Mouse (Mus musculus): ENCODE data around the gene Lrrc8b. TPM values are rescaled to one million over a fixed set of nuclear protein-coding genes. Genes with fewer than 3 reads are reported as not detected.
A peak's percentile ranks its signal among the peaks of the same experiment; 100 is the strongest.

Lrrc8b gene
- polyA plus RNA-seq, 1 experiment from 2014 or later = 9.4 TPM

- H3K9ac ChIP-seq (replicated peaks; ENCODE audit: low read depth, low read length) = no peak overlapping the region
- no peaks in the 10 kb centered on the region for H3K36me3 ChIP-seq (ENCODE audit: control insufficient read depth, insufficient read depth, low read length)
- H3K4me3 ChIP-seq (ENCODE audit: low read depth, low read length) = no peak overlapping the region
- H3K9me3 ChIP-seq (ENCODE audit: control insufficient read depth, low read depth, low read length) = no peaks in the 10 kb centered on the region
- WGBS = 49% methylated on average over 10 of the region's 10 CpGs
- 0 out of 2 replicates have a peak, but pooled peaks cover 4% of the 10 kb centered on the region for H3K4me1 ChIP-seq (ENCODE audit: control insufficient read depth, insufficient read depth, low read length)
- no peaks in the 10 kb centered on the region for H3K27me3 ChIP-seq (ENCODE audit: control insufficient read depth, insufficient read depth, low read length)
- peak; percentile 2; the same call in 1 of the 2 replicates for ATAC-seq (ENCODE audit: insufficient number of reproducible peaks, insufficient read depth, low FRiP score, low read depth)
- H3K4me2 ChIP-seq (replicated peaks; ENCODE audit: low read depth, low read length) = no peak overlapping the region; the same call in 1 of the 2 replicates
- H3K27ac ChIP-seq (ENCODE audit: low read length) = no peak overlapping the region
These were observed 78.8 kb downstream of the Lrrc8b start for GRCm38 (mm10) chr5:105494246-105494917.

GRCm38 (mm10) chr5:105494918-105495901, 79.6 kb downstream of the Lrrc8b start:
- Histone ChIP-seq H3K4me2 (replicated peaks; ENCODE audit: low read depth, low read length) (peak overlapping the region; percentile 55), H3K36me3 (ENCODE audit: control insufficient read depth, insufficient read depth, low read length) (no peaks in the 10 kb centered on the region), H3K27me3 (ENCODE audit: control insufficient read depth, insufficient read depth, low read length) (no peaks in the 10 kb centered on the region), H3K4me3 (ENCODE audit: low read depth, low read length) (peak overlapping the region; percentile 24), H3K4me1 (ENCODE audit: control insufficient read depth, insufficient read depth, low read length) (0 out of 2 replicates have a peak, but pooled peaks cover 4% of the 10 kb centered on the region), H3K9me3 (ENCODE audit: control insufficient read depth, low read depth, low read length) (no peaks in the 10 kb centered on the region), H3K9ac (replicated peaks; ENCODE audit: low read depth, low read length) (no peak overlapping the region), H3K27ac (ENCODE audit: low read length) (no peak overlapping the region)
- peak; percentile 84 for ATAC-seq (ENCODE audit: insufficient number of reproducible peaks, insufficient read depth, low FRiP score, low read depth)
- 8% methylated on average over 23 of the region's 24 CpGs for WGBS

GRCm38 (mm10) chr5:105496133-105496532, 80.6 kb downstream of the Lrrc8b start:
- Histone ChIP-seq H3K27me3 (ENCODE audit: control insufficient read depth, insufficient read depth, low read length) (no peaks in the 10 kb centered on the region), H3K4me2 (replicated peaks; ENCODE audit: low read depth, low read length) (no peak overlapping the region), H3K9ac (replicated peaks; ENCODE audit: low read depth, low read length) (no peak overlapping the region), H3K4me1 (ENCODE audit: control insufficient read depth, insufficient read depth, low read length) (0 out of 2 replicates have a peak, but pooled peaks cover 4% of the 10 kb centered on the region), H3K36me3 (ENCODE audit: control insufficient read depth, insufficient read depth, low read length) (no peaks in the 10 kb centered on the region), H3K27ac (ENCODE audit: low read length) (no peak overlapping the region), H3K4me3 (ENCODE audit: low read depth, low read length) (no peak overlapping the region), H3K9me3 (ENCODE audit: control insufficient read depth, low read depth, low read length) (no peaks in the 10 kb centered on the region)
- 90% methylated on average over 4 of the region's 4 CpGs for WGBS
- no peak for ATAC-seq (ENCODE audit: insufficient number of reproducible peaks, insufficient read depth, low FRiP score, low read depth)

DNA sequence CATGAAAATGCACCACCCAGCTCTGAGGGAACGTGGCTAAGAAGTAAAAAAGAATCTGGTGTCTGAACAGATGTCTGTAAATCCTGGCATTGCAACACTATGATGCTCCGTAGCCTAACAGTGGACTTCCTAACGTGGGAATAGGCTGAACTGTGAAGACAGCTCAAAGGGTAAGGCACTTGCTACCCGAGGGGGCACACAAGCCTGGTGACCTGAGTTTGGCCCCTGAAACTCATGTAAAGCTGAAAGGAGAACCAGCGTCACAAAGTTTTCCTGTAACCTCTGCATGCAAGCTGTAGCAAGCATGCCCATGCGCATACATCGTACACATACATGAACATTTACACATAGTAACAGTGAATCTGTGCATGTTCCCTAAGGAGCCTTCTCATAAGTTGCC, 81.0 kb downstream of the Lrrc8b start:
- Histone ChIP-seq H3K9ac (replicated peaks; ENCODE audit: low read depth, low read length) (no peak overlapping the region), H3K27ac (ENCODE audit: low read length) (no peak overlapping the region), H3K27me3 (ENCODE audit: control insufficient read depth, insufficient read depth, low read length) (no peaks in the 10 kb centered on the region), H3K4me3 (ENCODE audit: low read depth, low read length) (no peak overlapping the region), H3K9me3 (ENCODE audit: control insufficient read depth, low read depth, low read length) (no peaks in the 10 kb centered on the region), H3K36me3 (ENCODE audit: control insufficient read depth, insufficient read depth, low read length) (no peaks in the 10 kb centered on the region), H3K4me2 (replicated peaks; ENCODE audit: low read depth, low read length) (no peak overlapping the region), H3K4me1 (ENCODE audit: control insufficient read depth, insufficient read depth, low read length) (0 out of 2 replicates have a peak, but pooled peaks cover 4% of the 10 kb centered on the region)
- 83% methylated on average over 7 of the region's 7 CpGs for WGBS
- no peak for ATAC-seq (ENCODE audit: insufficient number of reproducible peaks, insufficient read depth, low FRiP score, low read depth)

DNA sequence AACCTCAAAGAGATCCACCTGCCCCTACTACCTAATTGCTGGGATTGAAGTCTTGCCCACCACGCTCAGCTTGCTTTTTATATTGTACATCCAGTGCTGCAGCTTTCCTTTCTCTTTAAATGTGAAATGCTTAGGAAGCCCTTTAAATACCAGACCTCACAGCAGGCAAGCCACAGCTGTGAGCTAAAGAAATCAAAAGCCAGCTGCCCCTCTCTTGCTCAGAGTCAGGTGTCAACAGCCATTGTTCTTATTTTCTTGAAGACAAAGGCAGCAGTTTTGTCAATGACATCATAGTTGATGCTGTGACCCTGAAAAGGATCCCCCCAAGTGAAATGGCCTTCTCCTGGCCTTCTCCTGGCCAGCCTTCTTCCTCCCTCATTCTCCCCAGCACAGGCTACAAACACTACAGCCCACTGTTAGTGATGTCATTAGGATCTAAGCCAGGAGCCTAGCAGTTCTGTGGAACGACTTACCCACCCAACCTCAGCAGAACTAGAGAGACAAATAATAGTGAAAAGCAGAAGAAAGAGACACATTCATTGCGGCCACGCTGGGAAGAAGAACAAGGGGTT, 82.9 kb downstream of the Lrrc8b start:
- no peak overlapping the region for H3K9ac ChIP-seq (replicated peaks; ENCODE audit: low read depth, low read length)
- 0 out of 2 replicates have a peak, but pooled peaks cover 4% of the 10 kb centered on the region for H3K4me1 ChIP-seq (ENCODE audit: control insufficient read depth, insufficient read depth, low read length)
- no peak overlapping the region for H3K4me3 ChIP-seq (ENCODE audit: low read depth, low read length)
- no peak overlapping the region for H3K27ac ChIP-seq (ENCODE audit: low read length)
- no peaks in the 10 kb centered on the region for H3K9me3 ChIP-seq (ENCODE audit: control insufficient read depth, low read depth, low read length)
- 57% methylated on average over 4 of the region's 4 CpGs for WGBS
- no peaks in the 10 kb centered on the region for H3K36me3 ChIP-seq (ENCODE audit: control insufficient read depth, insufficient read depth, low read length)
- no peak overlapping the region for H3K4me2 ChIP-seq (replicated peaks; ENCODE audit: low read depth, low read length)
- no peak for ATAC-seq (ENCODE audit: insufficient number of reproducible peaks, insufficient read depth, low FRiP score, low read depth)
- H3K27me3 ChIP-seq (ENCODE audit: control insufficient read depth, insufficient read depth, low read length) = no peaks in the 10 kb centered on the region

- ATAC-seq (ENCODE audit: insufficient number of reproducible peaks, insufficient read depth, low FRiP score, low read depth) = no peak
- Histone ChIP-seq H3K9me3 (ENCODE audit: control insufficient read depth, low read depth, low read length) (no peaks in the 10 kb centered on the region), H3K27me3 (ENCODE audit: control insufficient read depth, insufficient read depth, low read length) (no peaks in the 10 kb centered on the region), H3K36me3 (ENCODE audit: control insufficient read depth, insufficient read depth, low read length) (no peaks in the 10 kb centered on the region), H3K27ac (ENCODE audit: low read length) (no peak overlapping the region), H3K4me3 (ENCODE audit: low read depth, low read length) (no peak overlapping the region), H3K4me2 (replicated peaks; ENCODE audit: low read depth, low read length) (no peak overlapping the region), H3K9ac (replicated peaks; ENCODE audit: low read depth, low read length) (no peak overlapping the region), H3K4me1 (ENCODE audit: control insufficient read depth, insufficient read depth, low read length) (0 out of 2 replicates have a peak, but pooled peaks cover 4% of the 10 kb centered on the region)
- WGBS = 79% methylated on average over 1 of the region's 1 CpGs
These were observed 83.8 kb downstream of the Lrrc8b start for GRCm38 (mm10) chr5:105499396-105499795.

DNA sequence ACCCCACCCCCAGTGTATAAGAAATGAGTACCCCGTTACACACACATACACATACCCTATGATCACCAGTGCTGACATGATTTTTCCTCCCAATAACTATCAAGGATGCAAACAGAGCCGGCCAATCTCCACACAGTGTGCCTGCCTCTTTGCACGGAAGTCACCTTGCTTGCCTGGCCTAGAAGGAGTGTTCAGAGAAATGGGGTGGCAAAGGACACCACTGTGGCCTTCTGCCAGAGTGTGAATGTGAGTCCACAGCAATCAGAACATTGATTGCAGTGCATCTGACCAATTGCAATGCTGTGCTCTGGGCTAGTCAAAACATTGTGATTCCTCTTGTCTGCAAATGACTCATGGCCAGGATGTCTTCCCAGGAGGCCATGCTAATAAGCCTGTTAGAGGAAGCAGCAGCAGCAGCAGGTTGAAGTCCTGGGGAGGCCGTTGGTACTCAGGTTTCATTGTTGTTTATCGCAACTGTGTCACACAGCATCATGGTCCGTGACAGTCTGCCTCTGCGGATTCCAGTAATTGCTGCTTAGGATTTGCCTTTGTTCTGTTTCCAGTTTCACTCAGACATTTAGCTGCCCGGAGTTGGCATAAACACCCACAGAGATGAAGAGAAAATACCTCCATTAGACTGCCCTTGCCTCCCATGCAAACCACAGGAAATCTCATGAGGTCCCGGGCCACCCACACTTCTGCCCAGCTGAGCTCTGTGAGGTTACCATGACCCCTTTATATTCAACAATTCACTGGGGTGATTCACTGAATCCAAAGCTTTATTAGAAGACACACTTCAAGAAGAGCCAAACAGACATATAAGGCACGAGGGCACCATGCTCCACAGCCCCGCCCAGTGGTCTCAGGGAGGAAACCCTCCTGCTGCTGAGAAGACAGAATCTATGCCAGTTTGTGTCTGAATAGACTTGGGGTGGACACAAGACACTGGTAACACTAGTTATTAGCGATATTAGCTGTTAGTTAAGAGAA, 84.9 kb downstream of the Lrrc8b start:
- no peaks in the 10 kb centered on the region for H3K9me3 ChIP-seq (ENCODE audit: control insufficient read depth, low read depth, low read length)
- no peak overlapping the region for H3K4me2 ChIP-seq (replicated peaks; ENCODE audit: low read depth, low read length)
- H3K36me3 ChIP-seq (ENCODE audit: control insufficient read depth, insufficient read depth, low read length) = no peaks in the 10 kb centered on the region
- 0 out of 2 replicates have a peak, but pooled peaks cover 3% of the 10 kb centered on the region for H3K4me1 ChIP-seq (ENCODE audit: control insufficient read depth, insufficient read depth, low read length)
- 53% methylated on average over 12 of the region's 12 CpGs for WGBS
- no peaks in the 10 kb centered on the region for H3K27me3 ChIP-seq (ENCODE audit: control insufficient read depth, insufficient read depth, low read length)
- no peak for ATAC-seq (ENCODE audit: insufficient number of reproducible peaks, insufficient read depth, low FRiP score, low read depth)
- H3K9ac ChIP-seq (replicated peaks; ENCODE audit: low read depth, low read length) = no peak overlapping the region
- no peak overlapping the region for H3K4me3 ChIP-seq (ENCODE audit: low read depth, low read length)
- H3K27ac ChIP-seq (ENCODE audit: low read length) = no peak overlapping the region

Data from stomach, embryonic 14.5 days (tissue).